Mouse (Mus musculus) gastrocnemius, adult 18-20 months (tissue): Measurements from ENCODE around the gene Ranbp1. TPM values are rescaled to one million over a fixed set of nuclear protein-coding genes. Genes with fewer than 3 reads are reported as not detected.

Experiments used
- DNase-seq: peaks from one replicate; pipeline ENCODE4 v3.0.0; 2021; ENCODE audit warnings: low spot score
- total RNA-seq, 2 experiments: library from RNA; stranded (reverse); gene quantifications; 2 replicates each; pipeline ENCODE4 v1.2.3; 2021

Ranbp1 gene
- total RNA-seq, 2 experiments from 2014 or later = 20.0 to 26.0 TPM

DNA sequence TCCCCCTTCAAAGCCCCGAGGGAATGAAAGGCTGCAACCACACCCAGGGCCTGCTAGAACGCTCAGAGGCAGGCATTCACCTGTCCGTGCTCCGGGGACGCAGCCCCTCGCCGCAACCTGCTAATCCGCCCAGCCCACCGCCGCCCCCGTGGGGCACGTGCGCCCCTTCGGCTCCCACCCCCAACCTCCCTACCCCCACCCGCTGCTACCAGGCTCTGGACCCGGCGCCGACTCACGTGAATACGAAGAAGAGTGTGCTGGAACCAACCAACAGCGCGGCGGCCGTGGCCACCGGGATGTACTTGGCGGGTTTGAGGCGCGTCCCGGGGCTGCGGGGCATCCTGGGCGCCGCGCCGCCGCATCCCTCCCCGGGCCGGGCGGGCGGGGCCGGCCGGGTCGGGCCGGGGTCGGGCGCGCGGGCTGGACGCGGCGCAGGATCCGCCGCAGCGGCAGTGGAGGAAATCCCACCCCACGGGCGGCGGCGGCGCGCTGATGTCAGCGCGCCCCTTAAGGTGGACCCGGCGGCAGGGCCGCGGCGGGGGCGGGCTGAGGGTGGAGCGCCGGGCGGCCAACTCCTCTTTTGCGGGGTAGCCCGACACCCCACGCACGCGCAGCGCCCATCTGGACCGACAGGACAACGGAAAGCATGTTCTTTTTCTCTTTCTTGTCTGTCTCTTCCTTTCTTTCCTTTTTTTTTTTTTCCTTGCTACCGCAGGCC is 13.7 kb downstream of the Ranbp1 start, which contains the start of gene Zdhhc8:
TSS of gene Zdhhc8 (minus strand) at position 466 of the 718 bp plus-strand sequence.
- DNase-seq = peak; percentile 68

DNA sequence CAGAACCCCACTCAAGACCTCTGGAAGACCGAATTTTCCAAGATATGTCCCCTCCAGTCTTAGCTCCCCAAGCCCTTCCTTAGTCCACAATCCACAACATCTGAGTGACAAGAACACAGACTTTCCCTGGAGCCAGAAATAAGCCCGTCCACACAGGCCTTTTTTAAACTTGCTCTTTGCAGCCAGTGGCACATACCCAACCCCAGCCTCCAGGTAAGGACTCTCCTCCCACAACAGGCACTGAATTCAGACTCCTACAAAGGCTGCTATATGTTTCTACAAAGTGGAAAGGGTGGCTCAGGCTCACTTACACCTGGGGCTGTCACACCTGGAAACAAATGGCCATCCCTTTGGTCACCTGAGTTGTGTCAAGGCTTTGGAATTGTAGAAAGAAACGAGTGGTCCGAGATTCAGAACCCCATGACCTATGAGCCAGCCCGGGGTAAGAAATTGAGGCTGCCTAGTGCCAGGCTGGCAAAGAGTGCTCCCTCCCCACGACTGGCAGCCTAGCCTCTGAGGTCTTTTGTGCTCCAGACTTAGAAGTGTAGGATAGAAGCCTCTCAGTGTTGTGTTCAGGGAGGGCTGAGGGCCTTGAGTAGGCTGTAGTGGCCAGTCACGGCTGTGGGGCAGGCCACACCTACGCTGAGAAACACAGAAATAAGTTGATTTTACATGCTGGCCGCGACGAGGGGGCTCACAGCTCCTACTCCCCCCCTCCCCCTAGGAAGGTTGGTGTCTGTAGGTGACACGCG is 14.4 kb downstream of the Ranbp1 start:
- no peak for DNase-seq

DNA sequence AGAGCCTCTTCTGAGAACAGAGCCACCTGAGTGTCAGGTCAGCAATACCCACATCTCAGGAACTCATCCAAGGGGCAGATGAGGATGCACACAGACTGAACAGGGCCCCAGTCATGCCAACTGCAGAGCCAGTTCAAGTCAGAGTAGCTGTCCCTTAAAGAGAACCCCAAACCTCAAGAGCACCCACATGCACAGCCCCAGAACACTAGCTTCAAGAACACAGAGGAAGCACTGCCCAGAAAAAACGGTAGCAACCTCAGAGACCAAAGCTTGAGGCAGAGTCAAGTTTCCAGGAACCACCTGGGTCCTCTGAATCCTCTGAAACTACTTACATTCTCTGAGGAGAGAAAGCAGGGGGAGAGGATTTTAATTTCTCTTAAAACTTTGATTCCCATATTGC is 15.1 kb downstream of the Ranbp1 start:
- DNase-seq = no peak

DNA sequence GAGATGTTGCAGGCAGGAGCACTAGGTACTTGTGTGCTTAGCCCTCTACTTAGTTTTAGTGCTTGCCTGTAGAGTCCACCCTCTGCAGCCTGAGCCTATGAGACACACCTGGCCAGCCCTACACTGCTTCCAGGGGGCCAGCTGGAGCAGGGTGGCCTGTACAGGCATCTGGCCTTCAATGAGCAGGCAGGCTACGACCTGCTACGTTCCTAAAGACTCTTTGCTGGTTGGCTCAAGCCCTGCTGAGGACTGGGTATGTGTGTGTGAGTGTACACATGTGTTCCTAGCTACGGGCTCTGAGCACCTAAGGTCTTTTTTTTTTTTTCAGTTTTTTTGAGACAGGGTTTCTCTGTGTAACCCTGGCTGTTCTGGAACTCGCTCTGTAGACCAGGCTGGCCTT is 17.1 kb downstream of the Ranbp1 start:
- no peak for DNase-seq

DNA sequence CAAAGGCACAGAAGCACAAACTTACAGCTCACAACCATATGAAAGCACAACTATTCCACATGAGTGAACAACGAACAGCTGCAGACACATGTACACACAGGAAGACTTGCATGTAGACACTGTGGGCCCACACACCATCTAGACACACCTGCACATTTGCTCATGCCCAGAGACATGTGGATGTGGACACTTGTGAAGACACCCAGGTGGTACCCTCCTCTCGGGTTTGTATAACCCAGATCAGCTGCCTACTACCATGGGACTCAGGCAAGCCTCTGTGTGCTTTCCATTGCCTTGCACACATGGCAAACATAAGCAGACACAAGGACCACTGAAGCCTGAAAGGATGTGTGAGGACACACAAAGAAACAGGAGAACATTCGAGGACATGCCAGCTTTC is 17.5 kb downstream of the Ranbp1 start:
- no peak for DNase-seq

DNA sequence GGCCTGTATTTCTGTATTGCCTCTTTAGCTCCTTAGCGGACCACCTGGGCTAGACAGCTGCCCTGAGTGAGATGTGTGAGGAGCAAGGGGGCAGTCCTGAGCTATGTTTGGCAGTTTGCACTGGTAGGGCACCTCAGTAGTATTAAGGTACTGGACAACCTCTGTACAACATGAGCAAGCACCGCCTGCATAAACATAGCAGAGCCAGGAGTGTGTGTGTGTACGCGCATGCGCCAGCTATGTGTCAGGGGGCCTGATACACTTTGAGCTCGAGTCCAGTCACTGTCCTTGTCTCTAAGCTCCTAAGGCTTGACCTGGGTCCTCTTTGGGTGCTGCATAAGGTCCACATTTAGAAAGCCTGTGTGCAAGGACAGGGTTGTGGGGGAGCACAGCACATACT is 17.9 kb downstream of the Ranbp1 start:
- no peak for DNase-seq

DNA sequence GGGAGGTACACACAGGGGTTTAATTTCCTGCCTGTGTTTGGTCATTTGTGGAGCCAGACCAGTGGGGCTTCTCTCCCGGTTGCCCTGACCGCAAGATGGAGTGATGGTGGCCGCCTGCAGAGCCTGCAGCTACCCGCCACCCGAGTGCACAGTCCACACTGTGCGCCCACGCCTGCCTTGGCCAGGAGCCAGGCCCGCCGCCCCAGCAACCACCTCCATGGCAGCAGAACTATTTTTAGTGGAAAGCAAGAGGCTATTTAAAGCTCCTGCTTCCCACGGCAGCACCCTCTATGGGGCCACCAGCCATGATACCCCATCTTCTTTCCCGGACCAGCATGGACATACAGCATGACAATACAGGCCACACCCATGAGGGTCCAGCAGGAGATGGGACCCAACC is 18.9 kb downstream of the Ranbp1 start:
- DNase-seq = peak; percentile 34

DNA sequence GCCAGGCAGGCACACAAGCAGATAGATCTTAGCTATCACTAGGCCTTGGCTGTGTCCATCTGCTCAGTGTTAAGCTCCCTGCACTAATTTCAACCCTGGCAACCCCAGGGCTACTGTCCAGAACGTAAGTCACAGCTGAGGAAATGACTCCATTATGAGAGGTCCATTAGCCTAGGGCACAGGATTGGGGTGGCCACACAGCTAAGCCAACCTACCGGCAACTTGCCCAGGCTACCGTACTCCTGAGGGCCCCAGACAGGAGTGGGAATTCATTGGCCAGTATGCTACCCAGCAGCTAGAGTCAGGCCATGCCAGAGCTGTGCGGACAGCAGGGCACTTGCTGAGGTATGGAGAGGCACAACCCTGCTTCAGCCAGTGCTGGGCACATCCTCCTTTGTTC is 19.7 kb downstream of the Ranbp1 start:
- no peak for DNase-seq

DNA sequence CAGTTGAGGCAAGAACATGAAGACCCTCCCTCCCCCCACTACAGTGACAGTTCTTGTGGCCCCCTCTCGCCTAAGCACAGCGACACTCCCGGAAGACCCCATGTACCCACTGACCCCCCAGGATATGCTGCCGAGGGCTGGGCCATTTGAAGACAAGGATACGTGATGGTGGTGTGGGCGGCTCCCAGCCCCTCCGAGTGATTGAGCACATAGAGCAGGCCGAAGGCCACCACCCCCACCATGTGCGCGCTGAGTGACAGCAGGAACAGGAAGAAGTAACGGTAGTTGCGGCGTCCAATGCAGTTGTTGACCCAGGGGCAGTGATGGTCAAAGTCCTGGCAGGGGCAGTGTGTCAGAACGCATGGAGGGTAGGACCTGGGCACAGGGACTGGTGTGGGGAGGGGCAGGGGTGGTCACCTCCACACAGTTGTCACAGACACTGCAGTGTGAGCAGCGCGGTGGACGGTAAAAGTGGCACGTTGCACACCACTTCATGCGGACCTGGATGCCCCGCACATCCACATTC is 20.6 kb downstream of the Ranbp1 start:
- DNase-seq = no peak

DNA sequence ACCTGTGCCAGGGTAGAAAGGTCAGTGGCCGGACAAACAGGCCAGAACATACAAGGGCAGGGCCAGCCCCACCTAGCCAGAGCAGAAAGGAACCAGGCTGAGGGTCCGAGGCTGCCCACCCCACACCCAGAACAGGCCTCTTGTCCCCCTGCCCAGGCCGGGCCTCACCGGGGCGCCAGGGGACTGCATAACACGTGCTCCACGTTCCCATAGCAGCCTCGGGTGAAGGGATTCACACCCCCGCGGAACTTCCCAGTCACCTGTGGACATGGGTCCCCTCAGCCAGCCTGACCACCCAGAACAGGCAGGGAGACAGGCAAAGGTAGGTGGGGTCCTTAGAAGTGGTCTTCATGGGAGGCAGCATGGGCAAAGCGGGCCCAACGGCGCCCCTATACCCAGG is 21.3 kb downstream of the Ranbp1 start:
- no peak for DNase-seq

DNA sequence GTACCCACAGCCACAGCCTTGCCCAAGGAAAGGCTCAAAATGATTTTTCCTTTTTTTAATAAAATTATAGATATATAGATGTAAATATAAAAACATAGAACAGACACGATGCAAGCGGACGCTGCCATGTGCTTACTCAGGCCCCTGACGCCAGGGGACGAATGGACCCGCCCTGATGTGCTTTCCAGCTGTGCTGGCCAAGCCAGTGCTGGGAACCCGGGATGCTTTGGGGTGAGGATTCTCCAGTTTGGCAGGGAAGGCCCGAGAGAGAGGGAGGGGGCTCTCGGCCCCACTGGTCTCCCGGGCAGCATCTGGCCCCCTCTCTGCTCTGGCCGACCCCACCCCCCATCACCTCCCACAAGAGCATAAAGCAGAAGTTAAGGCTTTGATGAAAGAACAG is 26.3 kb downstream of the Ranbp1 start:
- peak; percentile 38 for DNase-seq

DNA sequence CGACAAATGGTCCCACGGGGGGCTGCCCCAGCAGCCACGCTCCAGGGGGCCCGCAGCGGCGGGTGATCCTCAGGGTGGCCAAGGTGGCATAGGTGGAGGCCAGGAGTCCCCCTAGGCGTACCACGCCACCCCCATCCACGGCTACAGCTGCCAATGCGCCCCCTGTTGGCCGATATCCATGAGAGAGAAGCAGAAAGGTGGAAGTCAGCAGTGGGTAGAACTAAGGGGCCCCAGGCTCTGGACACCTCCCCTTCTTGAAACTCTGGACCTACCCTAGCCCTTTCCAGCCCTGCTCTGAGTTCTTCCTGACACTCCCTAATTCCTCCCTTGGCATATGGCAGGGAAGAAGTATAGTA is 27.0 kb downstream of the Ranbp1 start:
- no peak for DNase-seq

DNA sequence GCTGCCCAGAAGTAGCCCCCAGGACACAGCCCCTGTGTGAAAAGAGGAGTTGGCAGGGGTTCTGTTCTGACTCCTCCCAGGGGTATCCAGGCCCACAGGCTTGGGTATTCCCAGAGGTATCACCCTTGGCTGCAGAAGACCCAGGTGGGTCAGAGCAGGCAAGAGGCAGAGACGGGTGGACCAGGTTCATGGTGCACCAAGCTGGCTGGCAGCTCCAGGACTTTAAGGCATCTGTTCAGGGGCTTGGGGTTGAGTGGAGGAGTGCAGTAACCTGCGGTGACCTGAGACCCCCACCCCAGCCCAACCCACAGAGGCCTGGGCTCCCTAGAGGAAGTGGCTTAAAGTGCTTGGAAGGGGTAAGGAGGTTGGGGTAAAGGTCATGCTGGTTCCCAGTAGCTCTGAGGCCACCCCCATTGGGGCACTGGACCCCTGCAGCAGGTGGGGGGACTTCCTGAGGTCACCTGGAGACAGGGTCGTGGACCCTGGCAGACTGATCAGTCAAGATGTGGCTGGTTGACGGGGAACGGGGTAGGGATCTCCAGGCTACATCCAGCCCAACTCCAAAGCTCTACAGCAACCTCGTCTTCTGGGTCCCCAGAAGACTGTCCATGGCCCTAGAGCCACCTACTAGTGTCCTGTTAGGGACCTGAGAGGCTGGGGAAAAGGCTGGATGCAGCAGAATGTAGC is 27.5 kb downstream of the Ranbp1 start:
- no peak for DNase-seq

DNA sequence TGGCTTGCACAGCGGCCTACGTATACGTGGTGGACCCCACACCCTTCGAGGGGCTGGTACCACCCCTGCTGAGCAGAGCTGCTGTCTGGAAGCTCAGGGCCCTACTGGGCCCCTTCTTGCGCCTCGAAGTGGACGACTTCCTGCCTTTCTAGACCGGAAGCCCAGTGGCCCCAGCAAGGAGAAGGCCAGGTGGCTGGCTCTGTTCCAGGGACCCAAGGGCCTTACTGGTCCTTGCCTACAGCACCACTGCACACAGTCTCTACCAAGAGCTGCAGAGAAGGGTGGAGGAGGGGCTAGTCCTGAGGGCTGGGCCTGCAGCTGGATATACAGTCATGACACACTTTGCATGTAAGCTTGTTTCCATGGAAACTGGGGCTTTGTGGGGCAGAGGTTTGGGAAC is 28.5 kb downstream of the Ranbp1 start:
- no peak for DNase-seq

DNA sequence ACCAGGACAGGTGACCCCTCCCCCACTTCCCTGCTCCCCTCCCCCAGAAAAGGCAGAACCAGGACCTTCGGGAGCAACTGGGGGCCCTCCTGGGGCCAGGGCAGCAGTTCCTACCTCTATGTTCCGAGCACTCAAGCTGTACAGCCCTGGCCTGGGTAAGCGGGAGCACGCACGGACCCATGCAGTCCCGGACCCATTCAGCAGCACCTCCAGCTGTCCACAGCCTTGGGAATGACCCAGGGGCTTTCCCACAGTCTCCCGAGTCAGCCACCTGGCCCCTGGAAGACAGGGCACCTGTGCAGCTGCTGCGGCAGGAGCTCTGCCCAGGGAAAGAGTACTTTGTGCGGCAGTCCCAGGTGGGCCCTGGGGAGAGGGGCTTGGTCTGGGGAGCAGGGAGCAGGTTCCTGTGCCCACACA is 29.9 kb downstream of the Ranbp1 start:
- no peak for DNase-seq

DNA sequence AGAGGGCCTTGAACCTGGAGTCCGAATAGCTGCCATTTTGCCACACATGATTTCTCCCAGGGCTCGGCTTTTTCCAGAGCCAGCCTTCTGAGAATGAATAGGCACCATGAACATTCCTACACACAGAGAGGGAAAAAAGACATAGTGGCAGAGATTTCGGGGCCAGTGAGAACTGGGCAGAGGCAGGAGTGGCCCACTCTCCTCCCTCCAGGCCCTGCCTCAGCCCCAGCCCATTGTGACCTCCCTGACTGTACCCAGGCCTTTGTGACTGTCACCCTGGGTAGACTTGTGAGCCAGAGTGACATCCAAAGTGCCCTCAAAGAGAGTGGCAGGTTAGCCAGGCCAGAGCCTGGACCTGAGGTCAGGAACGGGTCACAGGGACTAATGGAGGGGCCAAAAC is 31.0 kb downstream of the Ranbp1 start, which contains the start of gene Ccdc188:
TSS of gene Ccdc188 (plus strand) at position 301 of the 400 bp plus-strand sequence.
- no peak for DNase-seq

DNA sequence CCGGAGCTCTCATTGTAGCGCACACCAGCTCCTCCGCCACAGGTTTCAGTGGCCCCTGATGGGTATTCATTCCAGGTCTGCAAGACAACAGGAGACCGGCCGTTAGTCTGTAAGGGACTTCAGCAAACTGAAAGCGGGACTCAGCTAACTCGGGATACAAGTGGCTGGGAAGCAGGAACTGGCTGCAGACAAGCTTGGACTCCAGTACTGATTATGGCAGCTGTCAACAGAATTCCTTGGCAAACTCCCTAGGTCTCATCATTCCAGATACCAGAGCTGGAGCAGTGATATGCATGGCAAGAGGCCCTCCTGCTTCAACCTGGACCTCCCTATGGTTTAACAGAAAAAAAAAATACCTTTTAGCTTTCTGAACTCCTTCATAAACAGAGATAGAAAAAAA is 33.7 kb downstream of the Ranbp1 start:
- DNase-seq = no peak

DNA sequence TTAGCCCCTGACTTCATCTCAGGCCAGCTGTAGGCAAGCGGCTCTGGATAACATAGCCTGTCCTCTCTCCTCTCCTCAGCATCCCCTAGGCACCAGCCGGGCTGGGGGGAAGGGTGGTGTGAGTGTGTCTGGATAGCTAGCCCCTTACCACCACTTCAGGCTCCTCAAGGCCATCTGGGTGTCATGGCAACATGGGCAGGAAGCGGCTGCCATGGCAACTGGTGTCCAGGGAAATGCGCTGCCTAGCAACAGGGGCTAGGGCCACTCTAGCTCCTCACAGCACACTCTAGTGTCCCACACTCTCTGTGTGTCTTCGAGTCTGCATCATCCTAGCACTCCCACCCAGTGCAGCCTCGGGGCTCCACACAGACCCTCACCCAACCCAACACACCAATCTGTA is 34.8 kb downstream of the Ranbp1 start:
- DNase-seq = no peak

DNA sequence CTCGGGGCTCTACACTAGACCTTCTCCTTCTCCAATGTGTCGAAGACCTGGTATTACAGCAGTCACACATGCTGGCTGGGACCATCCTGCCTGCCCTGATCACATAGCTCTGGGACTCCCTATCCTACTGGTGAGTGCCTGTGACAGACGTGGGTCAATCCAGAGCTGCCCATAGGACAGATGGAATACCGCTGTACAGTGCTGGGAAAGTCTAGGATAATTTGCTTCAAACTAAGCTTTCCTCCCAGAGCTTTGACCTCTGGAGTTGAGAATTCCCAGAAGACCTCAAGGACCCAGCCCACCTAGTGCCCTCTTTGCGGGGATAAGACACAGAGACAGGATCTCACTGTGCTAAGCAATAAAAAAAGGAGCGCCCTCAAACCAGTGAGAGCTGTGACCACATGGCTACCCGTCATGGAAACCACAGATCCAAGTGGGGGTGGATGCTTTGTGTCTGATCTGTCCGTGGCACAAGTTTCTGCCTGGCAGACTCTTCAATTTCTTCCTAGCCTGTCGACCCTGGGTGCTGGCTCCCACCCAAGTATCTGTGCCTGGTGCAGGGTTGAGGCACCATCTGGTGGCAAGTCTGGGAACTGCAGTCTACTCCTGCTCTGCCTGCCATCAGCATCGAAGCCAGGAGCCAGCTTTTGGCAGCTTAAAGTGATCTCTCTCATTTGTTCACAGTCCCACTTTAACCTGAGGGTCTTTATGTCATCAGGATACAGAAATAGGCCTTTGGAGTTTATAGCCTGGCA is 36.9 kb downstream of the Ranbp1 start:
- peak; percentile 87 for DNase-seq

DNA sequence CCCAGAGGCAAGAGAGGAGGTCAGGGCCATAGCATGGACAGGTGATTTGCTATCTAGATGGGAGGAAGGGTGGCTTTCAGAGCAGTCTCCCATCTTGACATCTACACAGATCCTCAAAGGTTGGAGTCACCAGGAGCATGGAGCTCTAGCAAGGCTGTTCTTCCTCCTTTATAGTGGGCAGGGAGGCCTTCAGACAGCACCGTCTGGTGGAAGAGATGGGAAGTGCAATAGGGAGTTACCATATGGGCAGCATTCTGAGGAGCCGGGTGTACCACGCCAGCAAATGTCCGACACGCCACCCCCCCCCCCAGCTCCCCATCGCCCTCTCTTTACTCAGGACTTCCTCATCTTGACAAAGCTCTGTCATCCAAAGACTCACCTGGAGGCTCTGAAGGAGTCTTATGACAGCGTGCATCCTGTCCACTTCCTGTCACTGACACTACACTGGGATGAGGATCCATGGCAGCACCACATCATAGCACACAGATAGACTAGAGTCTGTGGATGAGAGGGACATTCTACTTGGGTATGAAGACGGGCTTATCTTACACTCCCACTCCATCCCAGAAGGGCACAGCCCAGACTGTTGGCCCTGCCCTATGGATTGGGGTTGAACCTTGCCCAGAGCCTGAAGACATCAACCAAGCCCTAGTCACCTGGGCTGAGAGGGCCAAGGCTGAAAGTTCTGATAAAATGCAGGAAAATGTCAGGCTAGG is 37.7 kb downstream of the Ranbp1 start:
- DNase-seq = peak; percentile 69
